Mouse (Mus musculus): ENCODE data around the gene Dnah5. TPM values are rescaled to one million over a fixed set of nuclear protein-coding genes. Genes with fewer than 3 reads are reported as not detected.
"Not testable (repeated sequence)": the region's sequence is repeated elsewhere in the genome, so short reads cannot be mapped to it uniquely, and the experiment has no call there.

Gene Dnah5
- polyA plus RNA-seq, 1 experiment from 2014 or later, result 0.17 TPM

DNA sequence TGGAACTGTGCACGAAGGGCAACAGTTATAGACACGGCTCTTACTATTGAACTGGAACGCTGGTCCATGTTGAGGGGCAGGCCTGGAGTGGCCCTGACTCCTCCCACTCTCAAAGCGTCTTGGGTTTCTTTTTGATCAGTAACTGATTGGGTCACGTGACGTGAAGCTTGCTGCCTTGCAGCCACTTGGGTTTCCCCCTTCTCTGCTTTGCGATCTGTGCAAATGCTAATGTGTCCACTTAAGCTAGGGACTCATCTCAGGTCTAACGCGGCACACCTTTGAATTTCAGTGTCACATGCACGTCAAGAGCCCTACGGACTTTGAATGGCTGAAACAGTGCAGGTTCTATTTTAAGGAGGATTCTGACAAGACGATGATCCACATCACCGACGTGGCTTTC, 109.9 kb downstream of the Dnah5 start:
- H3K9ac ChIP-seq, result no peak overlapping the region
- H3K27ac ChIP-seq, result no peak overlapping the region
- no peak for ATAC-seq (ENCODE audit: low FRiP score)
- no peak overlapping the region for H3K4me3 ChIP-seq (replicated peaks)
- H3K9me3 ChIP-seq, result no peaks in the 10 kb centered on the region
- H3K27me3 ChIP-seq, result no peaks in the 10 kb centered on the region
- no peaks in the 10 kb centered on the region for H3K36me3 ChIP-seq (replicated peaks)
- H3K4me2 ChIP-seq, result no peak overlapping the region
- 76% methylated on average over 14 of the region's 14 CpGs for WGBS
- H3K4me1 ChIP-seq, result no peaks in the 10 kb centered on the region

DNA sequence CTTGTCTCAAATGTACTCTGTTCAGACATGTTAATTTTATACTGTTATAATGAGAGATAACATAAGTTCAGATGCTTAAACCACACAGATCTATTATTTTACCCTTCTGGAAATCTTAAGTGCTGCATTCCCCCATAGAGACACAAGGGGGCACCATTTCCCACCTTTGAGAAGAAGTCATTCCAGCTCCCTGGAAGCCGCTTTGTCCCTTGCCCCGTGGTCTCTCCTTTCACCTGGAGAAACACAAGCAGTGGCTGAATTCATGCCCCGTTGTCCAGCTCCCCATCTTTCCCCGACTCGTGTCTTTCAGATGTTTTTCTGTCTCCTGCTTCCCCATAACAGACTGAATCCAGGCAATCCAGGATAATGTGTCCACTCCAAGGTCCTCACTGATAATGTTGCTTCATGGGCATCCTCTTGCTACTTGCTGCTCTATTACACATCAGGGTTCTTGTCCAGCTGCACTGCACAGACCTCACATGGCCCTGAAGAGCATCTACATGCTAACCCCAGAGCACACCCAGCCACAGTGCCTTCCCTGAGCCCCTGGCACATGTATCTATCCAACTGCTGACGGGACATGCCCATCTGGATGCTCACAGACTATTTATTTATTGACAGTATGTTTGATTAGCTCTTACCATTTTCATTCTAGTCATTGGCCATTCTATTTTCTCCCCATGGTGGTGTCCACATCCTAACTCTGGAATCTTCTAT, 112.4 kb downstream of the Dnah5 start:
- peak; percentile 53 for ATAC-seq (ENCODE audit: low FRiP score)
- H3K36me3 ChIP-seq (replicated peaks), result no peaks in the 10 kb centered on the region
- H3K9me3 ChIP-seq, result no peaks in the 10 kb centered on the region
- WGBS, result 24% methylated on average over 6 of the region's 6 CpGs
- peak overlapping the region; percentile 19; the same call in 1 of the 2 replicates for H3K4me2 ChIP-seq
- H3K4me1 ChIP-seq, result no peaks in the 10 kb centered on the region
- no peak overlapping the region for H3K4me3 ChIP-seq (replicated peaks)
- H3K27ac ChIP-seq, result no peak overlapping the region
- H3K9ac ChIP-seq, result no peak overlapping the region
- H3K27me3 ChIP-seq, result no peaks in the 10 kb centered on the region

DNA sequence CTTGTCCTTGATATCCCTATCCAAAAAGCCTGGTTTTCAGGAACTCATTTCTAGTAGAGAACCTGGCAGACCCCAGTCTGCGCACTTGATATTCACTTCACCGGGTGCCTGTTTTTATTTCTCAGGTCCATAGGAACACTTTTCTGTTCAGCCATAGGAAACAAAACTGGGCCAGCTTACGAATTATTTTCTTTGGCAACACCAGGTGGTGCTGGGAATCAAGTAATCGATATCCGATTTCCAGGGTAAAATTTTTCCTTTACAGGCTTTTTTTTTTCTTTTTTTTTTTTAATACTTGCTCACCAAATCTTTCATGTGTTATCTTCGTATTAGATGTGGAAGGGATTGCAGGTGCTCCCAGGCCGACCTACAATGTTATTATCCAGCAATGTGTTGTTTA, 119.0 kb downstream of the Dnah5 start:
- no peak overlapping the region for H3K4me3 ChIP-seq (replicated peaks)
- H3K9ac ChIP-seq, result no peak overlapping the region
- H3K27ac ChIP-seq, result no peak overlapping the region
- no peak for ATAC-seq (ENCODE audit: low FRiP score)
- no peaks in the 10 kb centered on the region for H3K27me3 ChIP-seq
- 93% methylated on average over 7 of the region's 7 CpGs for WGBS
- H3K4me2 ChIP-seq, result no peak overlapping the region
- no peaks in the 10 kb centered on the region; the same call in 1 of the 2 replicates for H3K4me1 ChIP-seq
- no peaks in the 10 kb centered on the region for H3K9me3 ChIP-seq
- no peaks in the 10 kb centered on the region for H3K36me3 ChIP-seq (replicated peaks)

DNA sequence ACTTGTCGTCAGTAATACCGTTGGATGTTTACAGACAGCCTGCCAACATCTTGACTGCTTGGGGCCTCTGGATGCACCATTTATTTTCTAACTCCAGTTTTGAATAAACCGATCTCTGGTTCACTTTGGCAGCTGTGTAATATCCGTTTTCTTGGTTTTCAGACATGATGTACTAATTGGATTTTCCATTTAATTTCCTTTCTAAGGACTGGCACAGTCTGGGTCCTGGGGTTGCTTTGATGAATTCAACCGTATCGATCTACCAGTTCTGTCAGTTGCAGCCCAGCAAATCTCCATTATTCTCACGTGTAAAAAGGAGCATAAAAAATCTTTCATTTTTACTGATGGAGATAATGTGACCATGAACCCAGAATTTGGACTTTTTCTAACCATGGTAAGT, 123.4 kb downstream of the Dnah5 start:
- Histone ChIP-seq H3K27ac (no peak overlapping the region), H3K4me2 (no peak overlapping the region), H3K9me3 (no peaks in the 10 kb centered on the region), H3K9ac (no peak overlapping the region), H3K4me3 (replicated peaks) (no peak overlapping the region), H3K36me3 (replicated peaks) (no peaks in the 10 kb centered on the region), H3K4me1 (no peaks in the 10 kb centered on the region; the same call in 1 of the 2 replicates), H3K27me3 (no peaks in the 10 kb centered on the region)
- no peak for ATAC-seq (ENCODE audit: low FRiP score)
- WGBS, result 56% methylated on average over 7 of the region's 7 CpGs

DNA sequence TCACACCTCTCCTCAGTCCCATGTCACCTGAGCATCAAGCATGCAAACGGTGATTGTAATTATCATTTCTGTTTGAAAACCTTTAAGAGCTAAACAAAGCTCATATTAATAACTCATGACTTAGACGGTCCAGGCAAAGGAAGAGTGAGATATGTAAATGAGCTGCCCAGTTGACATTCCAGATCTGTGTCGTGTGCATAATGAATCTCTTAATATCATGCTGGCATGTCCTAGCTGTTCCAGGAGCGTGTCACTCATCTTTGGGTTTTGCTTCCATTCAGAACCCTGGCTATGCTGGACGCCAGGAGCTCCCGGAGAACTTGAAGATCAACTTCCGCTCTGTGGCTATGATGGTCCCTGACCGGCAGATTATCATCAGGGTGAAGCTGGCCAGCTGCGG, 123.9 kb downstream of the Dnah5 start:
- no peak overlapping the region for H3K27ac ChIP-seq
- 86% methylated on average over 9 of the region's 9 CpGs for whole genome bisulfite sequencing
- H3K4me2 ChIP-seq, result no peak overlapping the region
- H3K9ac ChIP-seq, result no peak overlapping the region
- H3K27me3 ChIP-seq, result no peaks in the 10 kb centered on the region
- no peak for ATAC-seq (ENCODE audit: low FRiP score)
- H3K4me3 ChIP-seq (replicated peaks), result no peak overlapping the region
- no peaks in the 10 kb centered on the region for H3K36me3 ChIP-seq (replicated peaks)
- H3K4me1 ChIP-seq, result no peaks in the 10 kb centered on the region; the same call in 1 of the 2 replicates
- no peaks in the 10 kb centered on the region for H3K9me3 ChIP-seq

DNA sequence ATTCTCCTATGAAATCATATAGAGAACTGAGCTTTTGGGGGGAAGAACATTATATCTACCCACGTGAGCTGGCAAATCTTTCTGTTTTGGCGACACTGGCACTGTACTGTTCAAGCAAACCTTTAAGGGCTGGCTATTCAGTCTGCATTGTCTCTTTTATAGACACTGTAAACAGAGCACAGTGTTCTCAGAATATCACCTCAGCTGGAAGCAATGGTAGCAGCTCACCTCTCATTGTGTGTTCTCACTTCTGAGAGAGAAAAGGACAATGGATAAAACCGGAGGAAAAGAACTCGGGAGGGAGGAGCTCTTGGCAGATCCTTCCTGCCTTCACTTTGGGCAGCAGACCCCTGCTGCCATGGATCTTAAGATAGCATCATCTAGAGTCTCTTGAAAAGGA, 137.6 kb downstream of the Dnah5 start:
- Histone ChIP-seq H3K4me2 (no peak overlapping the region), H3K27ac (no peak overlapping the region), H3K27me3 (no peaks in the 10 kb centered on the region), H3K9me3 (no peaks in the 10 kb centered on the region), H3K4me3 (replicated peaks) (no peak overlapping the region), H3K4me1 (no peaks in the 10 kb centered on the region), H3K9ac (no peak overlapping the region), H3K36me3 (replicated peaks) (no peaks in the 10 kb centered on the region)
- ATAC-seq (ENCODE audit: low FRiP score), result no peak
- WGBS, result 24% methylated on average over 4 of the region's 4 CpGs

DNA sequence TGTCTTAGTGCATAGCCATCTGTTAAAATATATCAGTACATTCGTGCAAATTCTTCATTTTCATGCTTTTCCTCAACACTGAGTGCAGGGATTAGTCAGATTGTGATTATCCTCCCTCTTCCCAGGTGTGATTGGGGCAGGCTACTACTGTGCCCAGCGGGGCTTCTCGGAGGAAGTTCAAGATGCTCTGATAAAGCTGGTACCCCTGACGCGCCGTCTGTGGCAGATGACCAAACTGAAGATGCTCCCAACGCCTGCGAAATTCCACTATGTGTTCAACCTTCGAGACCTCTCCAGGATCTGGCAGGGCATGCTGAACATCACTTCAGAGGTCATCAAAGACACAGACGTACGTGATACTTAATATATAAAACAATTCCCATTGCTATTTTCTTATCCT, 164.0 kb downstream of the Dnah5 start:
- Histone ChIP-seq H3K9me3 (no peaks in the 10 kb centered on the region), H3K27ac (no peak overlapping the region), H3K36me3 (replicated peaks) (no peaks in the 10 kb centered on the region), H3K4me2 (no peak overlapping the region), H3K9ac (no peak overlapping the region), H3K27me3 (no peaks in the 10 kb centered on the region), H3K4me1 (no peaks in the 10 kb centered on the region), H3K4me3 (replicated peaks) (no peak overlapping the region)
- no peak for ATAC-seq (ENCODE audit: low FRiP score)
- 77% methylated on average over 11 of the region's 11 CpGs for WGBS

DNA sequence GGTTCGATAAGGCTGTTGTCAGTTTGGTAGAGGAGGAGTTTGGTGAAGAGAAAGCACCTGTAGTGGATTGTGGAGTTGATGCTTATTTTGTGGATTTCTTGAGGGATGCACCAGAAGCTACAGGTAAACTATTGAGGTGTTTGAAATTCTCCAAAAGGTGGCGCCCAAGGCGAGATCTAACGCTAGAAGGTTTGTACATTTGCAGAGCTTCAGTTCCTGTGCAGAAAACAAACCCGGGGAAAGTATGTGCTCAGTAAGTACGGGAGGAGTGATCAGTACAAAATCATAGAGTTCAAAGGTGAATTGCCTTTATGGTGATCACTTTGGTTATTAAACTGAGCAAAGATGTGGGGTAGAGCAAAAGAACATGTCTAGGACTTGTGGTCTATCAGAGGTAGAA, 166.9 kb downstream of the Dnah5 start:
- 83% methylated on average over 6 of the region's 6 CpGs for WGBS

DNA sequence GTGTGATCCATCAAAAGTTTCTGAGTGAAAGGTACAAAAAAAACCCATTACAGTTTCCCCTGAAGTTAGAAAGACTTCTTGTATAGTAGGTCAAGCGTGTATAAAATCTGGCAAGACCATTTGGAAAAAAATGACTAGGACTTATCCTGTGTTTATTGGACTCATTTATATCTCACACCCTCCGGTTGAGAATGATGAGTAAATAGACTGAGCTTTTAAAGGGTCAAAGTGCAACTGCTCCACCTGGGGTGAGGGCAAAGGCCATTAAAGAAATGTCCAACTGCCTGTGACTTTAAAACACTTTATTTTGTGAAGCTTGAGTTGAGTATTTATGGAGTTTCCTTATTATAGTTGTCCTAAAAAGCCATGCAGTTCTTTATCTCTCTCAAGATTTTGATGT, 168.0 kb downstream of the Dnah5 start:
- no peak for ATAC-seq (ENCODE audit: low FRiP score)
- Histone ChIP-seq H3K27ac (no peak overlapping the region), H3K9ac (no peak overlapping the region), H3K4me1 (no peaks in the 10 kb centered on the region), H3K4me2 (no peak overlapping the region), H3K4me3 (replicated peaks) (no peak overlapping the region), H3K27me3 (no peaks in the 10 kb centered on the region), H3K9me3 (no peaks in the 10 kb centered on the region), H3K36me3 (replicated peaks) (no peaks in the 10 kb centered on the region)
- WGBS, result 74% methylated on average over 2 of the region's 2 CpGs

More for the DNA sequence above, 166.9 kb downstream of the Dnah5 start:
- H3K27me3 ChIP-seq, result no peaks in the 10 kb centered on the region
- no peaks in the 10 kb centered on the region for H3K36me3 ChIP-seq (replicated peaks)
- H3K4me3 ChIP-seq (replicated peaks), result no peak overlapping the region
- no peak overlapping the region for H3K27ac ChIP-seq
- no peak overlapping the region for H3K9ac ChIP-seq
- no peak for ATAC-seq (ENCODE audit: low FRiP score)
- H3K9me3 ChIP-seq, result no peaks in the 10 kb centered on the region
- H3K4me2 ChIP-seq, result no peak overlapping the region
- no peaks in the 10 kb centered on the region for H3K4me1 ChIP-seq

DNA sequence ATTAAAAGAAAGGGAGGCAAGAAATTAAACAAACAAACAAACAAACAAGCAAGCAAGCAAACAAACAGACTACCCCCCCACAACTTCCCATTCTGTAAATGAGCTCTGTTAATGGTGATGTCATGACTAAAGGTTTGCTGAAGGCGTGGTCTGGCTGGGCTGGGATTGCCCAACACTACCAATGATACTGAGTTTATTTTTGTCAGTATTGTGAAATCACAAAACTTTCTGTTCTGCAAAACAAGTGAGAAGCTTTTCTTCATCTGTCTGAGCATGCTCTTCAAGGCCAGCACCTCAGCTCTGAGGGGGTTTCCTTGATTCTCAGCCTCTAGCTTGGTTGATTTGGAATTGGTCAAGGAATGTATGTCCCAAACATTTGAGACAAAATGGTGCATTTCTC, 170.8 kb downstream of the Dnah5 start:
- Histone ChIP-seq H3K9ac (no peak overlapping the region), H3K27me3 (no peaks in the 10 kb centered on the region), H3K4me1 (no peaks in the 10 kb centered on the region), H3K4me3 (replicated peaks) (no peak overlapping the region), H3K9me3 (no peaks in the 10 kb centered on the region), H3K27ac (no peak overlapping the region), H3K4me2 (no peak overlapping the region), H3K36me3 (replicated peaks) (no peaks in the 10 kb centered on the region)
- ATAC-seq (ENCODE audit: low FRiP score), result no peak
- WGBS, result 86% methylated on average over 1 of the region's 1 CpGs

DNA sequence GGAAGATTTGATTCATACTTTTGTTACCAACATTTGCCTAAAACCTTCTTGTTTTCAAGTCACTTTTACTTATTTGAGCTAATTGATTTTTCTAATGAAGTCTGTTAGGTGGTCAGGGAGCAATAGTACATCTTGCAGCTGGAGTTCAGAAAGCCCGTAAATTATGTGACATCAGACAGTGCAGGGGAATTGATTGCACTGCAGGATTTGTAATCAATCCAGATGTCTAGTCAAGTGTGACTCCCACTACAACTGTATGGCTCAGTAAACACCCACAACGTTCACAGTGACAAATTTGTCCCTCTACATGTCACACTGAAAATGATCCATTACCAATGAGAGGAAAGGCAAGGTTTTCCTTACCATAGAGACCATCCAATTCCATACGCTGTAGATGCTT, 177.4 kb downstream of the Dnah5 start:
- H3K9ac ChIP-seq, result no peak overlapping the region
- WGBS, result 81% methylated on average over 3 of the region's 3 CpGs
- no peaks in the 10 kb centered on the region for H3K36me3 ChIP-seq (replicated peaks)
- H3K27me3 ChIP-seq, result no peaks in the 10 kb centered on the region
- H3K27ac ChIP-seq, result no peak overlapping the region
- H3K4me2 ChIP-seq, result no peak overlapping the region
- no peak for ATAC-seq (ENCODE audit: low FRiP score)
- no peaks in the 10 kb centered on the region for H3K4me1 ChIP-seq
- H3K9me3 ChIP-seq, result no peaks in the 10 kb centered on the region
- no peak overlapping the region for H3K4me3 ChIP-seq (replicated peaks)

DNA sequence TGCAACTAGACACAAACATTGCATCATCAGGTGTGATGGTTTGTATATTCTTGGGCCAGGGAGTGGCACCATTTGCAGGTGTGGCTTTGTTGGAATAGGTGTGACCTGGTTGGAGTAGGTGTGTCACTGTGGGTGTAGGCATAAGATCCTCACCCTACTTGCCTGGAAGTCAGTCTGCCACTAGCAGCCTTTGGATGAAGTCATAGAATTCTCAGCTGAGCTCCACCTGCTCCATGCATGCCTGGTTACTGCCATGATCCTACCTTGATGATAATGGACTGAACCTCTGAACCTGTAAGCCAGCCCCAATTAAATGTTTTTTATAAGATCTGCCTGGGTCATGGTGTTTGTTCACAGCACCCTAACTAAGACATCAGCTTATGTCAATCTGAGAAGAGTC, 190.2 kb downstream of the Dnah5 start:
- H3K9me3 ChIP-seq; H3K36me3 ChIP-seq (replicated peaks); H3K4me1 ChIP-seq; H3K27ac ChIP-seq; H3K4me3 ChIP-seq (replicated peaks); H3K27me3 ChIP-seq; H3K4me2 ChIP-seq; ATAC-seq (ENCODE audit: low FRiP score); H3K9ac ChIP-seq: not testable (repeated sequence)

DNA sequence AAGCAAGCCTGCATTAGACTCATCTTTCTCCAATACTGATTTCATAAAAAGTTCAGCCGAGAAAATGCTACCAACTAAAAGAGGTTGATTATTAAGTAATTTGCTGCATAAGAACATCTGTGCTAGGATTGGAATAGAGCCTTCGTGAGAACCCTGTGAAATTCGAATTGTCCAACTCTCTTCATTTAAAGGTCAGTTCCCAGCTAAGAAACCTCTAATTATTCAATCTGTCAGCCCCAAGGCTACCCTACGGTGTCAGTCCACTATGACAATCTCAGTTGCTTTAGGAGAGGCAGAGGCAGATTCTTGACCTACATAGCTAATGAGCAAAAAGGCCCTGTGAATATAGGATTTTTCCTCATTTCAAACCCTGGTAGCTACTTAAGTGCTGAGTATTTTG, 191.9 kb downstream of the Dnah5 start:
- H3K27me3 ChIP-seq, result no peaks in the 10 kb centered on the region
- no peak overlapping the region for H3K4me2 ChIP-seq
- ATAC-seq (ENCODE audit: low FRiP score), result no peak
- no peaks in the 10 kb centered on the region for H3K36me3 ChIP-seq (replicated peaks)
- H3K4me1 ChIP-seq, result peaks cover 11% of the 10 kb centered on the region
- no peak overlapping the region for H3K27ac ChIP-seq
- H3K9me3 ChIP-seq, result no peaks in the 10 kb centered on the region
- no peak overlapping the region for H3K9ac ChIP-seq
- no peak overlapping the region for H3K4me3 ChIP-seq (replicated peaks)
- 87% methylated on average over 4 of the region's 4 CpGs for WGBS

Data from forebrain, embryonic 12.5 days (tissue).